Comparison of ENCODE assay signal across 30 mouse cellular contexts in the genomic region with DNA sequence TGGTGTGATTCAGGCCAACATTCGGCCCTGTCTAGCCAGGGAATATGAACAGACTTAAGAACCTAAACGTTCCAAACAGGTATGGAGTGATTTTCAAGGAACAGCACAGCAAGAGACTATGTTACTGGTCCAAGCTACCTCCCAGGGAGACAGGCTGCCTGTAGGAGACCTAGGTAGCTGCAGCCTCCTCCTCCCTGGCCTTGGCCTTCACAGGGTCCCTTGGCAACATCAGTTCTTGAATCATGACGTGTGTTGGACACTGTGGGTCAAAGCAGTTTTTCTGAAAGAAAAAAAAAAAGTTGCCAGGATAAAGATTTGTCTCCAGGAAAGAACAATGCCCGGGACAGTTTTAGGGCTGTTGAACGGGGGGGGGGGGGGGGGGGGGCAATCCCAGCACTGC. TPM values are rescaled to one million over a fixed set of nuclear protein-coding genes. Genes with fewer than 3 reads are reported as not detected.
"Had no signal": no experiment of that assay in that cellular context is flagged by ENCODE, and none has a peak within 500 bp of the region (broad histone marks: within the 10 kb centered on the region; RNA-seq: fewer than 3 reads in every experiment).

No protein-coding gene starts in this region.

- H3K4me2 ChIP-seq: heart, embryonic 12.5 days; hindbrain, embryonic 12.5 days; hindbrain, embryonic 14.5 days; intestine, embryonic 15.5 days; limb, embryonic 13.5 days; limb, embryonic 15.5 days; liver, embryonic 12.5 days had no signal

- H3K9me3 ChIP-seq: heart, embryonic 10.5 days; heart, embryonic 12.5 days; hindbrain, embryonic 10.5 days; hindbrain, embryonic 12.5 days; intestine, embryonic 15.5 days; limb, embryonic 13.5 days; limb, embryonic 15.5 days; liver, embryonic 12.5 days had no signal

- H3K4me3 ChIP-seq: heart, embryonic 10.5 days; heart, embryonic 12.5 days; hindbrain, embryonic 10.5 days; hindbrain, embryonic 12.5 days; intestine, embryonic 15.5 days; limb, embryonic 13.5 days; limb, embryonic 15.5 days; liver, embryonic 12.5 days had no signal

- H3K27ac ChIP-seq: heart, embryonic 10.5 days; hindbrain, embryonic 10.5 days; hindbrain, embryonic 12.5 days; hindbrain, embryonic 14.5 days; intestine, embryonic 15.5 days; limb, embryonic 13.5 days; limb, embryonic 15.5 days; liver, embryonic 12.5 days; liver, embryonic 14.5 days had no signal

- DNase-seq: gastrocnemius, postnatal 14 days; gastrocnemius, postnatal 36 days; heart, adult 18-20 months; heart, postnatal 10 days; heart, postnatal 4 days; kidney, adult 11 months; kidney, adult 2 months; kidney, adult 9 months; kidney, postnatal 10 days; kidney, postnatal 36 days; layer of hippocampus, adult 9-11 months; layer of hippocampus, postnatal 36 days; left cerebral cortex, postnatal 4 days had no signal

- H3K4me1 ChIP-seq: hindbrain, embryonic 12.5 days; intestine, embryonic 15.5 days; limb, embryonic 13.5 days; limb, embryonic 15.5 days; liver, embryonic 12.5 days had no signal

- ATAC-seq: hindbrain, embryonic 16.5 days; inflammation-experienced regulatory T-cells, adult 6 months; intestine, embryonic 15.5 days; liver, embryonic 12.5 days had no signal

- H3K27me3 ChIP-seq: heart, embryonic 12.5 days; hindbrain, embryonic 12.5 days; intestine, embryonic 15.5 days; limb, embryonic 13.5 days; limb, embryonic 15.5 days; liver, embryonic 12.5 days had no signal

- H3K9ac ChIP-seq: heart, embryonic 12.5 days; hindbrain, embryonic 12.5 days; hindbrain, embryonic 14.5 days; intestine, embryonic 15.5 days; limb, embryonic 13.5 days; limb, embryonic 15.5 days; liver, embryonic 12.5 days; liver, embryonic 14.5 days had no signal

RNA-seq across cellular contexts. Expression of a gene that starts 9.5 kb away (rescaled TPM):
- total RNA-seq: gastrocnemius, adult 18-20 months had no signal

RNA-seq across cellular contexts. Expression of a gene that starts 56.1 kb away (rescaled TPM):
- total RNA-seq: gastrocnemius, adult 18-20 months; gastrocnemius, adult 8-10 months; gastrocnemius, postnatal 14 days; gastrocnemius, postnatal 36 days; liver, adult 2 months had no signal

RNA-seq across cellular contexts. Expression of a gene that starts 57.8 kb away (rescaled TPM):
- total RNA-seq: gastrocnemius, adult 18-20 months; gastrocnemius, adult 8-10 months; gastrocnemius, postnatal 36 days; heart, adult 8-10 months; liver, adult 2 months had no signal
- polyA plus RNA-seq: heart, embryonic 10.5 days; heart, embryonic 12.5 days; heart, embryonic 16.5 days had no signal
